Mouse (Mus musculus) left cerebral cortex, adult 2 months (tissue): ENCODE results near the gene Zcchc17. TPM values are rescaled to one million over a fixed set of nuclear protein-coding genes. Genes with fewer than 3 reads are reported as not detected.

Experiments
- DNase-seq, 2 experiments: peaks; one replicate each; pipeline ENCODE4 v3.0.0; 2021 to 2022; ENCODE audit warnings: low spot score in 2 of 2, mixed read lengths in 1 of 2; ENCODE audit errors: extremely low spot score in 1 of 2
- H3K27ac ChIP-seq: fragments of 200-600 bp; 2 replicates; pipeline ENCODE4 v1.8.1; 2022
- H3K4me3 ChIP-seq: fragments of 200-600 bp; 2 replicates; pipeline ENCODE4 v1.8.1; 2022
- CTCF ChIP-seq: fragments of 200-600 bp; IDR thresholded peaks from 2 replicates; pipeline ENCODE4 v1.8.1; 2022; ENCODE audit warnings: antibody characterized with exemption, mild to moderate bottlenecking, moderate library complexity
- intact Hi-C: fragments of 180-260 bp; cut with DNase I; formaldehyde crosslinking; loops from one replicate; pipeline ENCODE4 v1.15.1; 2025
- total RNA-seq, 2 experiments: library from RNA; stranded (reverse); gene quantifications; 2 replicates each; pipeline ENCODE4 v1.2.3; 2021

Gene Zcchc17
- total RNA-seq, 2 experiments from 2014 or later = 64.0 to 64.2 TPM

- Histone ChIP-seq H3K4me3 (no peak overlapping the region), H3K27ac (no peak overlapping the region)
- no peak for TF ChIP-seq CTCF
Measured at GRCm38 (mm10) chr4:130315771-130316527, 43.8 kb downstream of the Zcchc17 start.

GRCm38 (mm10) chr4:130313552-130313951 lies 46.2 kb downstream of the Zcchc17 start:
- Histone ChIP-seq H3K27ac (no peak overlapping the region), H3K4me3 (no peak overlapping the region)
- no peak for TF ChIP-seq CTCF
- DNase-seq = no peak
- intact Hi-C loops = no loop called here

More at GRCm38 (mm10) chr4:130315771-130316527, 43.8 kb downstream of the Zcchc17 start:
- intact Hi-C loops = no loop called here
- DNase-seq = no peak

- H3K4me3 ChIP-seq = no peak overlapping the region
- no peak for TF ChIP-seq CTCF
- DNase-seq = no peak
- H3K27ac ChIP-seq = no peak overlapping the region
- intact Hi-C loops = no loop called here
Measured at GRCm38 (mm10) chr4:130312526-130312925, 47.2 kb downstream of the Zcchc17 start.

- peak overlapping the region; percentile 97 for H3K27ac ChIP-seq
- peak overlapping the region; percentile 85 for H3K4me3 ChIP-seq
- intact Hi-C loops = no loop called here
- no peak for DNase-seq
- no peak for TF ChIP-seq CTCF
Measured at GRCm38 (mm10) chr4:130309254-130309653, 50.5 kb downstream of the Zcchc17 start.

GRCm38 (mm10) chr4:130308231-130309081 lies 51.3 kb downstream of the Zcchc17 start, which contains the start of the genes Fabp3 and Gm10570:
Fabp3 (plus strand) TSS chr4:130308595.
Gm10570 (minus strand) TSS chr4:130308674.
- H3K27ac ChIP-seq = peak within 1 kb of the TSS; percentile 97
- TF ChIP-seq CTCF = no peak
- peak within 1 kb of the TSS; percentile 85 for H3K4me3 ChIP-seq
- DNase-seq = peak; percentile 73 to 77
- intact Hi-C loops = no loop called here

- TF ChIP-seq CTCF = peak; percentile 11
- intact Hi-C loops = no loop called here
- Histone ChIP-seq H3K4me3 (peak overlapping the region; percentile 85), H3K27ac (peak overlapping the region; percentile 97)
- peak; percentile 42 to 43 for DNase-seq
Measured at GRCm38 (mm10) chr4:130307851-130308230, 51.9 kb downstream of the Zcchc17 start.

- H3K4me3 ChIP-seq = peak overlapping the region; percentile 85; the same call in 1 of the 2 replicates
- TF ChIP-seq CTCF = no peak
- intact Hi-C loops = no loop called here
- H3K27ac ChIP-seq = peak overlapping the region; percentile 97; the same call in 1 of the 2 replicates
- no peak for DNase-seq
Measured at GRCm38 (mm10) chr4:130306796-130307630, 52.7 kb downstream of the Zcchc17 start.

GRCm38 (mm10) chr4:130304746-130305145 lies 55.0 kb downstream of the Zcchc17 start:
- DNase-seq = no peak
- intact Hi-C loops = no loop called here

GRCm38 (mm10) chr4:130302285-130302870 lies 57.4 kb downstream of the Zcchc17 start:
- no peak for TF ChIP-seq CTCF
- intact Hi-C loops = no loop called here
- no peak for DNase-seq
- no peak overlapping the region for H3K4me3 ChIP-seq
- no peak overlapping the region for H3K27ac ChIP-seq

More at GRCm38 (mm10) chr4:130304746-130305145, 55.0 kb downstream of the Zcchc17 start:
- no peak overlapping the region for H3K4me3 ChIP-seq
- H3K27ac ChIP-seq = no peak overlapping the region
- no peak for TF ChIP-seq CTCF

- H3K4me3 ChIP-seq = no peak overlapping the region
- intact Hi-C loops = no loop called here
- TF ChIP-seq CTCF = no peak
- DNase-seq = no peak
- H3K27ac ChIP-seq = no peak overlapping the region
Measured at GRCm38 (mm10) chr4:130299629-130300018, 60.1 kb downstream of the Zcchc17 start.

GRCm38 (mm10) chr4:130298877-130299628 lies 60.7 kb downstream of the Zcchc17 start:
- no peak for TF ChIP-seq CTCF
- intact Hi-C loops = no loop called here
- Histone ChIP-seq H3K4me3 (no peak overlapping the region), H3K27ac (no peak overlapping the region)
- no peak for DNase-seq
